Mouse (Mus musculus) heart, adult 2 months (tissue): ENCODE data around the gene LTO1.

ENCODE experiments used
- CTCF ChIP-seq: fragments of 200-600 bp; IDR thresholded peaks from 2 replicates; pipeline ENCODE4 v1.8.1; 2022; ENCODE audit warnings: antibody characterized with exemption, mild to moderate bottlenecking, moderate library complexity
- EP300 ChIP-seq: fragments of 200-500 bp; IDR thresholded peaks from 2 replicates; pipeline ENCODE4 v1.6.1; 2011; ENCODE audit warnings: low read depth, low read length, control low read depth; ENCODE audit not compliant: insufficient read depth
- POLR2A ChIP-seq: fragments of 200-500 bp; IDR thresholded peaks from 2 replicates; pipeline ENCODE4 v1.6.1; 2011; ENCODE audit warnings: mild to moderate bottlenecking, low read depth, low read length, control low read depth; ENCODE audit not compliant: insufficient read depth

- TF ChIP-seq CTCF (no peak), POLR2A (no peak), EP300 (no peak)
Measured at GRCm38 (mm10) chr7:144942071-144942743, 27.3 kb downstream of the LTO1 start.
